Mouse (Mus musculus): Measurements from ENCODE around the gene Cldnd2.
"Not testable (repeated sequence)": the region's sequence is repeated elsewhere in the genome, so short reads cannot be mapped to it uniquely, and the experiment has no call there.

The Cldnd2 gene

GRCm38 (mm10) chr7:43440482-43440881 is at the start of gene Cldnd2:
Gene Cldnd2 (plus strand): TSS chr7:43440782.
- no peak for DNase-seq (ENCODE audit: low read depth, low spot score)

- no peak for DNase-seq (ENCODE audit: low read depth, low spot score)
Observed at GRCm38 (mm10) chr7:43392349-43393121, 48.0 kb upstream of the Cldnd2 start.

- no peak for DNase-seq (ENCODE audit: low read depth, low spot score)
Observed at GRCm38 (mm10) chr7:43399501-43399900, 41.1 kb upstream of the Cldnd2 start.

GRCm38 (mm10) chr7:43402718-43403117 is 37.9 kb upstream of the Cldnd2 start:
- DNase-seq (ENCODE audit: low read depth, low spot score), result no peak

GRCm38 (mm10) chr7:43407573-43407972 is 33.0 kb upstream of the Cldnd2 start:
- no peak for DNase-seq (ENCODE audit: low read depth, low spot score)

GRCm38 (mm10) chr7:43408131-43408553 is 32.4 kb upstream of the Cldnd2 start, which contains the start of gene Siglecg:
Gene Siglecg (plus strand): TSS chr7:43408204.
- DNase-seq (ENCODE audit: low read depth, low spot score), result no peak

- no peak for DNase-seq (ENCODE audit: low read depth, low spot score)
Observed at GRCm38 (mm10) chr7:43409084-43409483, 31.5 kb upstream of the Cldnd2 start.

GRCm38 (mm10) chr7:43411724-43412123 is 28.9 kb upstream of the Cldnd2 start:
- DNase-seq (ENCODE audit: low read depth, low spot score), result not testable (repeated sequence)

- no peak for DNase-seq (ENCODE audit: low read depth, low spot score)
Observed at GRCm38 (mm10) chr7:43417298-43417697, 23.3 kb upstream of the Cldnd2 start.

- DNase-seq (ENCODE audit: low read depth, low spot score), result peak; percentile 66
Observed at GRCm38 (mm10) chr7:43422995-43423617, 17.5 kb upstream of the Cldnd2 start.

- no peak for DNase-seq (ENCODE audit: low read depth, low spot score)
Observed at GRCm38 (mm10) chr7:43423991-43424625, 16.5 kb upstream of the Cldnd2 start.

GRCm38 (mm10) chr7:43427406-43427805 is 13.2 kb upstream of the Cldnd2 start, which contains the start of gene Lim2:
Gene Lim2 (plus strand): TSS chr7:43427670.
- DNase-seq (ENCODE audit: low read depth, low spot score), result no peak

- DNase-seq (ENCODE audit: low read depth, low spot score), result no peak
Observed at GRCm38 (mm10) chr7:43429500-43429899, 11.1 kb upstream of the Cldnd2 start.

GRCm38 (mm10) chr7:43432891-43433290 is 7.7 kb upstream of the Cldnd2 start:
- no peak for DNase-seq (ENCODE audit: low read depth, low spot score)

GRCm38 (mm10) chr7:43434676-43435075 is 5.9 kb upstream of the Cldnd2 start:
- no peak for DNase-seq (ENCODE audit: low read depth, low spot score)

- no peak for DNase-seq (ENCODE audit: low read depth, low spot score)
Observed at GRCm38 (mm10) chr7:43436341-43437255, 4.0 kb upstream of the Cldnd2 start, which contains the start of gene Nkg7. Gene Nkg7 (plus strand): TSS chr7:43437073.

- DNase-seq (ENCODE audit: low read depth, low spot score), result no peak
Observed at GRCm38 (mm10) chr7:43438611-43439010, 2.0 kb upstream of the Cldnd2 start.

- no peak for DNase-seq (ENCODE audit: low read depth, low spot score)
Observed at GRCm38 (mm10) chr7:43441071-43441470, 489 bp downstream of the Cldnd2 start.

- no peak for DNase-seq (ENCODE audit: low read depth, low spot score)
Observed at GRCm38 (mm10) chr7:43442684-43443083, 2.1 kb downstream of the Cldnd2 start.

GRCm38 (mm10) chr7:43443126-43443916 is 2.7 kb downstream of the Cldnd2 start:
- DNase-seq (ENCODE audit: low read depth, low spot score), result peak; percentile 52

GRCm38 (mm10) chr7:43443917-43444293 is 3.3 kb downstream of the Cldnd2 start, which contains the start of the genes Etfb and Gm45233:
Gene Etfb (plus strand): TSS chr7:43444083.
Gene Gm45233 (plus strand): TSS chr7:43444128.
- peak; percentile 92 for DNase-seq (ENCODE audit: low read depth, low spot score)

Data from embryo, embryonic 11.5 days (tissue).